Mouse (Mus musculus) cortical plate, adult 2 months (tissue): ENCODE measurements around the gene Cacnb3.

Source experiments
- CTCF ChIP-seq: fragments of 200-500 bp; IDR thresholded peaks from 2 replicates; pipeline ENCODE4 v1.5.1; 2011; ENCODE audit warnings: mild to moderate bottlenecking, control low read depth, low read length; ENCODE audit not compliant: insufficient read depth; ENCODE audit errors: extremely low read depth
- POLR2A ChIP-seq: fragments of 200-500 bp; IDR thresholded peaks from 2 replicates; pipeline ENCODE4 v1.6.1; 2011; ENCODE audit warnings: mild to moderate bottlenecking, low read length, control low read depth; ENCODE audit not compliant: insufficient read depth; ENCODE audit errors: extremely low read depth

DNA sequence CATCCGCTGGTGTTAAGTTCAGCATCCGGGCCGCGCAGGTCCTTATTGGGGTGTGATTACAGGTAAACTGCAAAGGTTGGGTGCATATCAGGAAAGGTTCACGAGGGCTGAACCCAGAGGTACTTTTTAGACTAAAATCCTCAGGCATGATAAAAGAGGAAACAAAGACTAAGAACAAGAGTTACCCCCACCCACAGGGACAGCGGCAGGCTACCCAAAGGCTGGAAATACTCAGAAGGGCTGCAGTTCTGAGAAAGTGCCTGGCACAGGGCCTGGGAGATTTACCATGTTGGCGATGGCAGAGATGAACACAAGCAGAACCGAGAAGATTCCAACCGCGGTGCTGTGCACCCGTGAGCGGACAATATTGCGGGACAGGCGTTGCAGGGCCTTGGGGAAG lies 34.0 kb upstream of the Cacnb3 start:
- TF ChIP-seq POLR2A (no peak), CTCF (no peak)
